Mouse (Mus musculus) megakaryocyte, embryonic 14.5 days (primary cell): ENCODE data around the gene Dusp10.

Source experiments
- FLI1 ChIP-seq: IDR thresholded peaks from 2 replicates; pipeline ENCODE4 v1.6.1; 2012; ENCODE audit warnings: low read length, inconsistent platforms, mixed read lengths
- GATA1 ChIP-seq: IDR thresholded peaks from 3 replicates; pipeline ENCODE4 v1.6.1; 2012; ENCODE audit warnings: mixed read lengths, low read length, inconsistent platforms, borderline replicate concordance

GRCm38 (mm10) chr1:184084961-184085360 is 71.9 kb downstream of the Dusp10 start:
- TF ChIP-seq GATA1 (no peak), FLI1 (no peak)
